Mouse (Mus musculus): ENCODE data around the gene Aida. TPM values are rescaled to one million over a fixed set of nuclear protein-coding genes. Genes with fewer than 3 reads are reported as not detected.

The Aida gene
- polyA plus RNA-seq (2017; shearing (Covaris generic)) = 17.2 TPM

DNA sequence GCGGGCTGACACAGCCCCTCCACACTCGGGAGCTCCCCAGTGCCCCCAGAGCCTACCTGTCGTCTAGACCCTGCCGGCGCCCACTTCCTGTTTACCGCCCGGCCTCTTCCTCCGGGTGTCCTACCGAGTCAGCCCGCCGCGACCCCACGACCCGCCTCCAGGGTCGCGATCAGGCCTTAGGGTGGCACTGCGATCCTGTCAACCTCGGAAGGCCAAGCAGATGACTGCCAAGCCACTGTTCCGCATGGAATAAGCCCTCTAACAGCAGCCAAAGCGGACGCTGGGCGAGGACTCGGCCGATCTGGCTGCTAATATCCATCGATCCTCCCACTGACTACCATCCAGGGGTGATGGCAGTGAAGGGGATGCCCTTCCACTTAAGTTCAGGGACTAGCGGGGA is at the start of gene Aida:
Gene Aida, plus strand, starts transcription at position 126 of the 400 bp plus-strand sequence.

DNA sequence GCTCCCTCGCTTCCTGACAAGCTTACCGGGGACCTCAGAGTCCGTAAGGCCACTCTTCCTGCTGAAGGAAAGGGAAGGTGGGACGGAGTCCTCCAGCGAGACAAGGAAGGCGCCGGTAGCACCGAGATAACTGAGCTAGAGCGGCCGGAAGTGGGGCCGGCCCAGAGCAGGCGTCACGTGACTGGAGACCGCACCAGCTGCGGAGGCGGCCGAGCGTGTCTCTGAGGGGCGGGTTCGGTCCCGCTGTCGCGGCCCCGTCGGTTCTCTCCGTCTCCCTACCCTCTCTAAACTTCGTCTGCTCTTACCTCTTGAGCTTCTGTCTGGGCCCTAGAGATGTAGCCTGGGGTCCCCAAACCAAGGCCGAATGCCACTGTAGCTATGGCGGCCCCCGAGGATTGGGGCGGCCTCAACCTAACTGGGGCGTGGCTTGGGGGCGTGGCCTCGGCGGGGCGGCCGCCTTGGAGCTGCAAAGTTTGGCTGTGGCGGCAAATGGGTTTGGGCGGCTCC is 540 bp downstream of the Aida start, which contains the start of gene Brox:
Gene Brox, minus strand, starts transcription at position 393 of the 507 bp plus-strand sequence.

DNA sequence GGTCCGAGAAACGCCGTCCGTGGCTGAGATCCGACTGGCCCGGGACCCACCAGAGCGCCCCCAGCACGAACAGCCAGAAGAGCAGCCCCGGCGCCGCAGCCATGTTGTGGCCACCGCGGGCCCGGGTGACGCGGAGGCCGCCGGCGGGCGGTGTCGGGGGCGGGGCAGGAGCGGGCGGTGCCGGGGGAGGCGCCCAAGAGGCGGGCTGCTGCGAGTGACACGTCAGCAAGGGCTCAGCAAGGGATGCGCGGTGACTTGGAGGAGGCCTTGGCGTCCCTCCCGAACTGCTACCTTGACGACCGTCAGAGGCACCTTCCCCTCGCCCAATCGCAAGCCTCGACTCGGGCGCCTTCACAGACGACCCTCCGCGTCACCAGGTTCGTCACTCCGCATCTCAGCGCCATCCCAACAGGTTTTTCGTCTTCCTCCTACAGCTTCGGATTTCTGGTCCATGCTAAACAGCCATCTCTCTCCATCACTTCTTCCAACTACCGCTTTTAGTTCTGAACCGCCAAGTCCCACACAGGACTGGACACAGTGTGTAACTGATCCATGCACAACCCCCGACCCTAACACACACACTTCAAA is 73.1 kb downstream of the Aida start, which contains the start of gene Mia3:
Gene Mia3, minus strand, starts transcription at position 127 of the 588 bp plus-strand sequence.

Other genes with a start within 250 kb of the Aida start
- gene Disp1, start 75.1 kb upstream of the Aida start, polyA plus RNA-seq (2017; shearing (Covaris generic)) = 18.3 TPM
- 75.2 TPM for gene Brox, start 679 bp downstream of the Aida start, polyA plus RNA-seq (2017; shearing (Covaris generic))
- gene Mia3, start 73.0 kb downstream of the Aida start, polyA plus RNA-seq (2017; shearing (Covaris generic)) = 245 TPM
- 23.5 TPM for gene Taf1a, start 92.4 kb downstream of the Aida start, polyA plus RNA-seq (2017; shearing (Covaris generic))
- gene Hhipl2, start 121.6 kb downstream of the Aida start, polyA plus RNA-seq (2017; shearing (Covaris generic)) = not detected

All from naive thymus-derived CD4-positive, alpha-beta T cell, adult 5 months (primary cell).